Mouse (Mus musculus): Measurements from ENCODE around the gene Bicd1. TPM values are rescaled to one million over a fixed set of nuclear protein-coding genes. Genes with fewer than 3 reads are reported as not detected.

Gene Bicd1
- polyA plus RNA-seq, 1 experiment from 2014 or later: 0.44 TPM

Small RNA genes within 50 kb of the gene (microRNA-seq; reads per million reads assigned to microRNA genes)
- gene Gm24307: not detected

Other genes with a start within 250 kb of the Bicd1 start
- gene Amn1, start 220.2 kb upstream of the Bicd1 start, polyA plus RNA-seq (2015; fragmentation: Nextera tagmentation; extraction: Ambion mirVana): 7.3 and 8.3 TPM in 2 replicates
- 28.0 and 32.0 TPM in 2 replicates for gene Resf1, start 99.5 kb upstream of the Bicd1 start, polyA plus RNA-seq (2015; fragmentation: Nextera tagmentation; extraction: Ambion mirVana)